Mouse (Mus musculus): Measurements from ENCODE around the gene Vmn1r3. TPM values are rescaled to one million over a fixed set of nuclear protein-coding genes. Genes with fewer than 3 reads are reported as not detected.

The Vmn1r3 gene
- polyA plus RNA-seq (2012; rRNA removed; ENCODE audit: low replicate concordance): not detected in 2 replicates

GRCm38 (mm10) chr4:3185258-3185657, at the start of gene Vmn1r3:
TSS of gene Vmn1r3 (minus strand) at chr4:3185358.

GRCm38 (mm10) chr4:3167020-3167419, 18.1 kb downstream of the Vmn1r3 start, which contains the start of gene Vmn1r2:
TSS of gene Vmn1r2 (plus strand) at chr4:3167320.

Other genes starting within 250 kb of the Vmn1r3 start
- not detected in 2 replicates for gene Vmn1r2, start 18.0 kb downstream of the Vmn1r3 start, polyA plus RNA-seq (2012; rRNA removed; ENCODE audit: low replicate concordance)